Mouse (Mus musculus) forebrain, embryonic 14.5 days (tissue): ENCODE data around the gene Tspan1. TPM values are rescaled to one million over a fixed set of nuclear protein-coding genes. Genes with fewer than 3 reads are reported as not detected.
A peak's percentile ranks its signal among the peaks of the same experiment; 100 is the strongest.

ENCODE experiments used
- ATAC-seq: fragments of 200-750 bp; cut with Nextera tagmentation; 2 replicates; pipeline ENCODE4 v1.8.0; 2017; ENCODE audit warnings: mild to moderate bottlenecking, moderate library complexity
- DNase-seq: peaks from one replicate; pipeline ENCODE4 v3.0.0-alpha.2; 2015; ENCODE audit warnings: low spot score
- H3K27ac ChIP-seq: fragments of 300-500 bp; sonication (generic); 2 replicates; pipeline ENCODE4 v1.5.1; 2014; ENCODE audit warnings: low read depth, mild to moderate bottlenecking, control low read depth, low read length, moderate library complexity
- H3K27me3 ChIP-seq: fragments of 300-500 bp; sonication (generic); replicated peaks from 2 replicates; pipeline ENCODE4 v1.6.1; 2014; ENCODE audit warnings: low read length, control low read depth, mixed read lengths; ENCODE audit not compliant: control insufficient read depth, insufficient read depth
- H3K36me3 ChIP-seq: fragments of 300-500 bp; sonication (generic); 2 replicates; pipeline ENCODE4 v1.6.1; 2014; ENCODE audit warnings: low read length, control low read depth; ENCODE audit not compliant: control insufficient read depth, insufficient read depth
- H3K4me1 ChIP-seq: fragments of 300-500 bp; sonication (generic); 2 replicates; pipeline ENCODE4 v1.6.1; 2014; ENCODE audit warnings: antibody characterized with exemption, low read length, control low read depth; ENCODE audit not compliant: control insufficient read depth, insufficient read depth
- H3K4me2 ChIP-seq: fragments of 300-500 bp; sonication (generic); 2 replicates; pipeline ENCODE4 v1.6.1; 2014; ENCODE audit warnings: mild to moderate bottlenecking, control low read depth, low read length
- H3K4me3 ChIP-seq: fragments of 300-500 bp; sonication (generic); 2 replicates; pipeline ENCODE4 v1.5.1; 2014; ENCODE audit warnings: low read depth, low read length, control low read depth
- H3K9ac ChIP-seq: fragments of 300-500 bp; sonication (generic); 2 replicates; pipeline ENCODE4 v1.6.1; 2014; ENCODE audit warnings: mild to moderate bottlenecking, low read length, control low read depth, moderate library complexity
- H3K9me3 ChIP-seq: fragments of 300-500 bp; sonication (generic); replicated peaks from 2 replicates; pipeline ENCODE4 v1.6.1; 2016; ENCODE audit warnings: low read length, control low read depth, mixed read lengths; ENCODE audit not compliant: control insufficient read depth
- WGBS: fragments of 180-500 bp; shearing (Covaris S2); extraction: QIAGEN DNeasy Blood & Tissue Kit; methylation state at CpG from one replicate; pipeline ENCODE4 v1.1.7; 2014; 5-methylcytosine and 5-hydroxymethylcytosine counted together
- polyA plus RNA-seq: library from polyadenylated mRNA; unstranded; fragments of >200 nt; fragmentation: Nextera tagmentation; extraction: Ambion mirVana; gene quantifications from 2 replicates; pipeline ENCODE4 v1.2.1, GENCODE M21; 2014

The Tspan1 gene
- polyA plus RNA-seq, 1 experiment from 2014 or later: not detected

- Histone ChIP-seq H3K36me3 (no peaks in the 10 kb centered on the region), H3K4me1 (peaks cover 9% of the 10 kb centered on the region; the same call in 1 of the 2 replicates), H3K27ac (no peak overlapping the region), H3K27me3 (peaks cover 5% of the 10 kb centered on the region; the same call in 1 of the 2 replicates), H3K4me3 (no peak overlapping the region), H3K9ac (no peak overlapping the region), H3K9me3 (no peaks in the 10 kb centered on the region), H3K4me2 (no peak overlapping the region)
- DNase-seq: no peak
- WGBS: 83% methylated on average over 7 of the region's 7 CpGs
- ATAC-seq: no peak
Observed at GRCm38 (mm10) chr4:116142269-116142668, 25.1 kb downstream of the Tspan1 start.

DNA sequence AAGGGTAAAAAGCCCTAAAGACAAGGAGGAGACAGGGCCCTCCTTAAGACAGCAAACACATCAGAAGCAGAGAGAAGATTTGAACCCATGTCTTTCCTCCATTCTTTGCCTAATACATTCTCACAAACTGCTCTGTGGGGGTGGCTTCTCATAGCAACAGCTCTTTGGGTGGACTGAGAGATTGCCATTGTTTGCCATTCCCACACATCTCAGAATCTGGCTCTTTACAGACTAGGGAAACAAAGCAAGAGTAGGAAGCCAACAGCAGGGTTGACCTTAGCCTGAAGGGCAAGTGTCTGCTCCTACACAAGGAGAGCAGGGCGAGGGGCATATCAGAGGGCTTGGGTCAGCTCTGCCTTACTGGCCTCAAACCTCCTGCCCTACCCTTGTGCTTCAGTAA is 25.7 kb downstream of the Tspan1 start:
- ATAC-seq (no peak), DNase-seq (no peak)
- 73% methylated on average over 1 of the region's 1 CpGs for WGBS
- Histone ChIP-seq H3K9ac (no peak overlapping the region), H3K4me2 (no peak overlapping the region), H3K36me3 (no peaks in the 10 kb centered on the region), H3K4me1 (peaks cover 9% of the 10 kb centered on the region; the same call in 1 of the 2 replicates), H3K4me3 (no peak overlapping the region), H3K27ac (no peak overlapping the region), H3K9me3 (no peaks in the 10 kb centered on the region), H3K27me3 (peaks cover 5% of the 10 kb centered on the region; the same call in 1 of the 2 replicates)

GRCm38 (mm10) chr4:116140801-116141574 is 26.4 kb downstream of the Tspan1 start:
- H3K27ac ChIP-seq: no peak overlapping the region
- WGBS: 84% methylated on average over 7 of the region's 7 CpGs
- H3K9me3 ChIP-seq: no peaks in the 10 kb centered on the region
- H3K9ac ChIP-seq: no peak overlapping the region
- H3K27me3 ChIP-seq: peaks cover 5% of the 10 kb centered on the region; the same call in 1 of the 2 replicates
- no peaks in the 10 kb centered on the region for H3K36me3 ChIP-seq
- H3K4me2 ChIP-seq: no peak overlapping the region
- ATAC-seq: no peak
- H3K4me1 ChIP-seq: peaks cover 9% of the 10 kb centered on the region; the same call in 1 of the 2 replicates
- DNase-seq: no peak
- no peak overlapping the region for H3K4me3 ChIP-seq

GRCm38 (mm10) chr4:116137421-116137996 is 29.9 kb downstream of the Tspan1 start:
- Histone ChIP-seq H3K4me2 (no peak overlapping the region), H3K9ac (no peak overlapping the region), H3K9me3 (no peaks in the 10 kb centered on the region), H3K4me3 (no peak overlapping the region), H3K36me3 (no peaks in the 10 kb centered on the region), H3K4me1 (no peaks in the 10 kb centered on the region), H3K27me3 (no peaks in the 10 kb centered on the region), H3K27ac (no peak overlapping the region)
- WGBS: 48% methylated on average over 13 of the region's 13 CpGs
- ATAC-seq: no peak
- DNase-seq: no peak

- no peak overlapping the region for H3K4me2 ChIP-seq
- 32% methylated on average over 2 of the region's 2 CpGs for WGBS
- H3K4me1 ChIP-seq: no peaks in the 10 kb centered on the region
- no peaks in the 10 kb centered on the region for H3K9me3 ChIP-seq
- H3K9ac ChIP-seq: no peak overlapping the region
- ATAC-seq: no peak
- H3K27me3 ChIP-seq: no peaks in the 10 kb centered on the region
- no peak overlapping the region for H3K27ac ChIP-seq
- peak; percentile 83 for DNase-seq
- H3K4me3 ChIP-seq: no peak overlapping the region
- no peaks in the 10 kb centered on the region for H3K36me3 ChIP-seq
Observed at GRCm38 (mm10) chr4:116134990-116135389, 32.4 kb downstream of the Tspan1 start.

- no peak overlapping the region for H3K9ac ChIP-seq
- H3K27ac ChIP-seq: no peak overlapping the region
- DNase-seq: no peak
- WGBS: 94% methylated on average over 4 of the region's 4 CpGs
- H3K36me3 ChIP-seq: no peaks in the 10 kb centered on the region
- no peaks in the 10 kb centered on the region for H3K27me3 ChIP-seq
- no peaks in the 10 kb centered on the region for H3K4me1 ChIP-seq
- no peak for ATAC-seq
- no peak overlapping the region for H3K4me2 ChIP-seq
- H3K4me3 ChIP-seq: no peak overlapping the region
- no peaks in the 10 kb centered on the region for H3K9me3 ChIP-seq
Observed at GRCm38 (mm10) chr4:116133126-116133525, 34.3 kb downstream of the Tspan1 start.

GRCm38 (mm10) chr4:116127956-116128355 is 39.4 kb downstream of the Tspan1 start:
- ATAC-seq: no peak
- WGBS: 77% methylated on average over 6 of the region's 6 CpGs
- Histone ChIP-seq H3K27ac (no peak overlapping the region), H3K9ac (no peak overlapping the region), H3K36me3 (no peaks in the 10 kb centered on the region), H3K9me3 (no peaks in the 10 kb centered on the region), H3K4me2 (no peak overlapping the region), H3K27me3 (no peaks in the 10 kb centered on the region), H3K4me1 (peaks cover 6% of the 10 kb centered on the region), H3K4me3 (no peak overlapping the region)
- no peak for DNase-seq

DNA sequence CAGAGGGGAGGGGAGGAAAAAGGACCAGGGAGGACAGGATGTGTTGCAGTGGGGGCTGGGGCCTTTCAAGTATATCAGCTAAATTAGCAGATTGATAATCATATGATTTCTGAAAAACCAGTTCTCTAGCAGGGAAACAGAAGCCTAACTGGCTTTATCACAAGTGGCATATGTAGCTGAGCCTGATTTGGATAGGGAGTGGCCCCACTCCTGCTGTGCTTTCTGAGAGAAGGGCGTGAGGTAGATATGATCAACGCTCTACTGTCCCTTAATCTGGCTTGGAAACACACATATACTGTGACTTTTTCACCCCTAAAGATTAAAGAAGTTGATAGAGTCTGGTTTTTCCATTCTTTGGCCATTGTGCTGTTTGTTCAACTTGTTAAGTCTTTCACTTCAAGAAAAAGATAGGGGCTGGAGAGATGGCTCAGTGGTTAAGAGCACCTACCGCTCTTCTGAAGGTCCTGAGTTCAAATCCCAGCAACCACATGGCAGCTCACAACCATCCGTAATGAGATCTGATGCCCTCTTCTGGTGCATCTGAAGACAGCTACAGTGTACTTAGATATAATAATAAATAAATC is 41.5 kb downstream of the Tspan1 start:
- DNase-seq: no peak
- Histone ChIP-seq H3K4me3 (no peak overlapping the region), H3K27me3 (no peaks in the 10 kb centered on the region), H3K4me2 (no peak overlapping the region), H3K36me3 (no peaks in the 10 kb centered on the region), H3K4me1 (peaks cover 9% of the 10 kb centered on the region), H3K9me3 (no peaks in the 10 kb centered on the region), H3K9ac (no peak overlapping the region), H3K27ac (no peak overlapping the region)
- 87% methylated on average over 4 of the region's 4 CpGs for WGBS
- no peak for ATAC-seq
